Mouse (Mus musculus): ENCODE results near the gene Gm49369.
"Not testable (repeated sequence)": the region's sequence is repeated elsewhere in the genome, so short reads cannot be mapped to it uniquely, and the experiment has no call there.

Gm49369 gene

GRCm38 (mm10) chr7:142369820-142370219 is 12.6 kb downstream of the Gm49369 start:
- no peak for DNase-seq

DNA sequence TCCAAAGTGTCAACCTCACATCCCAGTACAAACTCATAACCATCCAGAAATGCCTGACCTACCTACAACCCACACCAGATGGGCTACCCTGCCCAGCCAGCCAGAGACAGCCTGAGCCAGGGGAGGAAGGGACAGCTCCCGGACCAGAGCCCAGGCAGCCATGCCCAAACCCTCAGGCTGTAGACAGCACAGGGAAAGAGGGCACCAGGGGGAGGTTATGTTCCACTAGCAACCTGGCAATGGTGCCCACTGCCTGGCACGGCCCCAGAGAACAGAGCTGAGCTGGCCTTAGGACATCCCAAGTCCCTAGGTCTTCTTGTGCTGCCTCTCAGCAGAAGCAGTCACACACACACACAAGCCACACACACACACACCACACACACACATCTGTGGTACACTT is 13.6 kb downstream of the Gm49369 start:
- DNase-seq, result no peak

DNA sequence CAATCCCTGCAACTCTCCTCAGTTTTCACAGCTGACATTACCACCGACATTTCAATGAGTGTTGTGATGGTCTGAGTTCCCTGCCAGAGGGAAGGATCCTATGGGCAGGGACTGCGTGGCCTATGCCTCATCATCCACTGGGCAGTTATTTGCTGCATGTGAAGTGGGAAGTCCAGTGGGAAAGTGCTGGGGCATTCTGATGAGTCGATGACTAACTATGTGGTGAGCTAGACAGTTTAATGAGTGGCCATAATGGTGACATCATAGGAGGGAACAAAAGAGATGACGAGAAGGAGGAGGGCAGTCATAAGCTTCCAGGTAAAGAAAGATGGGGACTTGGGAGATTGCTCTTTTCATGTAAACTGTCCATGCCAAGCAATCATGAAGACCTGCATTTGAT is 19.4 kb downstream of the Gm49369 start:
- DNase-seq, result no peak

- no peak for DNase-seq
Observed at GRCm38 (mm10) chr7:142360743-142361142, 21.7 kb downstream of the Gm49369 start.

GRCm38 (mm10) chr7:142359129-142359528 is 23.3 kb downstream of the Gm49369 start:
- DNase-seq, result no peak

DNA sequence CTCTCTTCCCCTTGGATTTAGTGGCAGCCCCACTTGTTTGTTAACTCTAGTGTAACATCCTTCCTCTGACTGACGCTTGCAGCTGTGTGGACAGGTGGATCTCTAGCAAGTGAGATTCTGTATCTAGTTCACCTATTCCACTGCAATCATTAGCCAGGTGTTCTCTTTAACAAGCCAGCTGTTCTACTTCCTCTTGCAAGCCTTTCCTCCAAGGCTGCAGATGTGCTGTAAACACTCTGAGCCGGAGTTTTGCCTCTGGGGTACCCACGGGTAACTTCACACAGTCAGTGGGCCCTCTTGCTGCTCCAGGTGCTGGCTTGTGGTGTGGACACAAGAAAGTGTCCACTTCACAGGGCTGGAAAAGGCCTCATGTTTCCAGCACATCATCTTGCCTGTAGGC is 24.9 kb downstream of the Gm49369 start:
- no peak for DNase-seq

DNA sequence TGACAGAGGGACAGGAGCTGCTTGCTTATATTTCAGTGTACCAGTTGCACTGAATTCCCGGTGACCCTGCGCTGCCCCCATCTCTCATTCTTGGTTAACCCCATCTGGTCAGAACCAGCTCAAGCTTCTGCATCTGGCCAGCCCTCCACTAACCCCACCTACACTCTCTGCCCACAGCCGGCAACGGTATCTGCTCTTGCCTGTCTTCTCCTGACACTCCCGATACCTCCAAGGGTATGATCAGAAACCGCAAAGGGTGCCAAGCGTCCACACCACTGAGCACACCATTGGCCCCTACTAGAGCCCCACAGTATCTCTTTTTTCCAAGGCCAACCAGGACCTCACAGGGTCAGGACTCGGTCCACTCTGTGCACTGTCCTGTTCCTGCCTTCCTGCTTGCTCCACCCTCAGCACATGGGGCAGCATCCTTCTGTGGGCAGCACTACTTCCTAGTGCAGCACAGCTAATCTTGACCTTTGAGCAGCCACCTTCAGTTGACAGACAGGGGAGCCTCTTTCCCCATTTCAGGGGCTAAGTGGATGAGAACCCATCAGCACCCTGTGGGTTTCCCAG is 27.7 kb downstream of the Gm49369 start:
- no peak for DNase-seq

GRCm38 (mm10) chr7:142353854-142354253 is 28.6 kb downstream of the Gm49369 start:
- no peak for DNase-seq

DNA sequence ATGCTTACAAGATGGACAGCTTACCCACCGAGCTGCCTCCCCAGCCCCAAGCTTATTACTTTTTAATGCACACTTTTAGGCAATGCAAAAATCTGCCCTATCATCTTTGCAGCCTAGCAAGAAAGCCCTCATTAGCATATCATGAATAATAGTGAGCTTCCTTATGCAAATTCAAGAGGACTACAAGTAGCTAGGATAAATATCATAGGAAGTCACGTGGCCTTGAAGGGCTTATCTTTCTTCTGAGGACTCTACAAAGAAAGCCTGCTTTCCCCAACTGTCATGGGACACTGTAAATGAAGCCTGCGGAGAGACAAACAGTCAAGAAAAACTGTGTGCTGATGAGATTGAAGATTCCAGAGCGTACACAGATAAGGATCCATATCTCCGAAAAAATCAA is 30.9 kb downstream of the Gm49369 start:
- DNase-seq, result no peak

DNA sequence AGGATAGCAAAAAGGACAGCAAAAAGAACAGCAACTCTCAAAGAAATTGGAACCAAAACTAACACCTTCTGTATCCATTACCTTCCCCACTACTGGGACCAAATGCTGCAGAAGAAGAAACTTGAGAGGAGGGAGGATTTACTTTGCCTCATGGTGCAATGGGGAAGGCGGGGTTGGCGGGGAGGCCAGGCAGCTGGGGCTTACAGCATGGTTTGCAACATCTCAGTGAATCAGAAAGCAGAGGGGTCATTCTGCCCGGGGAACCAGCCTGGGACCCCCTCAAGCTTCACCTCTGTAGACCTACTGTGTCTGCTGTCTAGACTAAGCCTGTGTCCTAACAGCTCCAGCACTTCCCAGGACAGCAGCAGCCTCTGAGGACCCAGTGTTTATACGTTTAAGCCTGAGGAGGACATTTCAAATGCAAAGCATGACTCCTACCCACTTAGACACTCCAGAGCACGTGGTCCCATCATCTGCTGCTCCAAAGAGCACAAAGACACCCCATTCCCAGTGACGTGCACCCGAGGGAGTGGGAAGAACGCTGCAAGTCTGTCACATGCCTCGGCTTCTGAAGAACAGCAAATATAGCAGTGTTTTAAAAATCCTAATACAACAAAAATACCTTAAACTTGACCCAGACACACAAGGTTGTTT is 33.0 kb downstream of the Gm49369 start:
- DNase-seq, result no peak

DNA sequence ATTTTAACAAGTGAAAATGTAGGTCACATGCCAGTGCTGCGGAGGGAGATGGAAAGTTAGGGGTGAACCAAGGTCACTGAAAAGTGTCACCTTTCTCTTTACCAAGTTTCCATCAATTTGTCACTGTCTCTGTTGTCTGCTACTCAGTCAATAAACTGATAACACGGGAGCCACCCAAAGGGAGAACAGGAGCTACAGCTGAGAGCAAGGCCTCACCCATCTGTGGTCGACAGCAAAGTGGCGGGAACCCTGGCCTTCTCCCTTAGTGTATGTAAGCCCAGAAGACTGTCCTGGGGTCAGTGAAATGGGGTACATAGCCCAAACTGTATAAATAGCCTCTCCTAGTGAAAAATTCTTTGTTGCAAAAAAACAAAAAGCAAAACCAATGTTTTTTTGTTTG is 34.9 kb downstream of the Gm49369 start:
- DNase-seq, result no peak

DNA sequence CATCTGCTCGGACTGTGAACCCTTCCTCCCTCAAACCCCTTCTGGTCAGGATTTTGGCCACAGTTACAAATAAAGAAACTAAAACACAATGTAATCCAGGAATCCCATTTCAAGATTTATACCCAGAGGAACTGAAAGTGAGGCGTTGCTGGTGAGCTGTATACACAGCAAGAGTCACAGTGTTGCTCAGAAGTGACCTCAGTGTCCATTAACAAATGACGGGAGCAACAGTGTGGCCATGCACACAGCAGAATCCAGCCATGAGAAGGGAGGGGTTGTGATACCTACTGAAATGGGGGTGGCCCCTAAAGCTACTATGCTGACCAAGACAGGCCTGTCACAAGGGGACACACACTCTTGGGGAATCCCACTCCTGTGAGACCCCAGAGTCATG is 40.2 kb downstream of the Gm49369 start:
- no peak for DNase-seq

GRCm38 (mm10) chr7:142341564-142342246 is 40.8 kb downstream of the Gm49369 start:
- no peak for DNase-seq

DNA sequence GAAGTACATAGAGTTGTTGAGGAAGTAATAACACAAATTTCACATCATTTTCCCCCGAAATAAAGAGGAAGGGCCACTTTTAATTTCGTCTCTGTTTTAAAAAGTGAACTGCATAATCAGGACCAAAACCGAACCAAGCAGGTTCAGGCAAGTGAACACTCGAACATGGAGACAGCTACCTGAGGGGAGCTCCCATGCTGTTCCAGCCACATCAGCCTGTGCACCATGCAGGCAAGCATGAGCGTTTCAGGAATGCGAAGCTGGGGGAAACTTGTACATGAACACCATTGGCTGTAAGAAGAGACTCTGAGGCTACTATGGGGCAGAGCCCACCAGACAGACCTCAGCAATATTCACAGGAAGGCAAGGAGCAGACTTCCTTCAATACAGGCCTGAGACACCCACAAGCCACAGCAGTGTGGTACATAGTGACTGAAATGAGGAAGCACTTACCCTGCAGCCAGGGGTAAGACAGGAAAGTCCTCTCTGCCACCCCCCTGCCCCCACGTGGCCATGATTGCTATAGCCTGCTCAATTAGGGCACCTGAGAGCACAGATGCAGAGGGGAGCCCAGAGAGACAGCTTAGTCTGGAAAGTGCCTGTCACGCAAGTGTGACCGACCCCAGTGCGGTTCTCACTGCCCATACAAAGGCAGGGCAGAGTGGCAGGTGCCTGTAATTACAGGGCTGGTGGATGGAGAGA is 42.0 kb downstream of the Gm49369 start:
- no peak for DNase-seq

DNA sequence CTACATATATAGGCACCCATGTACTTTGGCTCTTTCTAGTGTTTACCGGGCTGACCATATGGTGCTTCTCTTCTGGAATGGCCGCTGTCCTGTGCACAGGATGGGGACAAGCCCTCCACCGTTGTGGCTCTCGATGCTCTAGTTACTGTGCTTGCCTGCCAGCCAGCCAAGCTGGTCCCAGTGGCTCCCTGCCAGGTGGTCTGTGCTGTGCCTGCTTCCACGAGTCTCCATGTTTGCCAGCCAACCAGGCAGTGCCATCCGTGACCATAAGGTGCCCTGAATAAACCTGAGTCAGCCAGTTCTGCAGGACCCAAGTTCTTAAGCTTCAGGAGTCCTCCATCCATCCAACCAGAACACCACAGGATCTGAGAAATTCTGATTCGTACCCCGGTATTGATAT is 47.3 kb downstream of the Gm49369 start:
- peak; percentile 51 for DNase-seq

DNA sequence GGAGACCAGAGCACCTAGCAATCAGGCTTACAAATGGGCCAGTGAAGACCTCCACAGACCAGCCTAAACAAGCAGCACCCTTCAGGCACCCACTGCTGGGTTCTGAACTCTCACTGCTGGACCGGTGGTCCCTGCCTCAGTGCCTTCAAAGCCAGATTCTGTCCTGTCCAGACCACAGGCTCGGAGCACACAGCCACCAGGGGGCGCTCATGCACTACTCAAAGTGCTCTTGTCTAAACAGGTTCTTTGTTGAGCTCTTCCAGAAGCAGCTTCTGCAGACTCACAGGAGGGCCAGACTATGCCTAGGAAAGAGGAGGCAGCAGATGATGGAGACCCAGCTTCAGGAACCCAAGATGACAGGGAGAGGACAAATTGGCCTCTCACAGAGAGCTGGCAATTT is 48.2 kb downstream of the Gm49369 start:
- DNase-seq, result peak; percentile 98

DNA sequence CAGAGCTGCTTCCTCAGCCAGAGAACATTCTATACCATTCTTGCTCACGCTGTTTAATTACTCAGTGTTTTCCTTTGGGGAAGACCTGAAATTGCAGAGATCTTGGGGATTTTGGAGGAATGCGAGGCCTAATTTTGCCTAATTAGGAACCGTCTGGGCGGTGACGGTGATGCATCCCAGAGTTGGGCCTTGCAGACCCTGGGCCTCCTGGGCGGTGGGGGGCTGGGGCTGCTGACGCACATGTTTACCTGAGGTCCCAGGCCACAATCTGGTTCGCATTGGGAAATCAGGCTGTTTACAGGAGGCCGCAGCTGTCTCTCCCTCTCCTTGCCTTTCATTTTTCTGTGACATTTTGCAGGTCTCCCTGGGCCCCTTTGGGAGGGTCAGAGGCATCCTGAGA is 49.7 kb downstream of the Gm49369 start:
- not testable (repeated sequence) for DNase-seq

GRCm38 (mm10) chr7:142331281-142331680 is 51.2 kb downstream of the Gm49369 start:
- no peak for DNase-seq

GRCm38 (mm10) chr7:142330271-142330724 is 52.2 kb downstream of the Gm49369 start:
- no peak for DNase-seq

DNA sequence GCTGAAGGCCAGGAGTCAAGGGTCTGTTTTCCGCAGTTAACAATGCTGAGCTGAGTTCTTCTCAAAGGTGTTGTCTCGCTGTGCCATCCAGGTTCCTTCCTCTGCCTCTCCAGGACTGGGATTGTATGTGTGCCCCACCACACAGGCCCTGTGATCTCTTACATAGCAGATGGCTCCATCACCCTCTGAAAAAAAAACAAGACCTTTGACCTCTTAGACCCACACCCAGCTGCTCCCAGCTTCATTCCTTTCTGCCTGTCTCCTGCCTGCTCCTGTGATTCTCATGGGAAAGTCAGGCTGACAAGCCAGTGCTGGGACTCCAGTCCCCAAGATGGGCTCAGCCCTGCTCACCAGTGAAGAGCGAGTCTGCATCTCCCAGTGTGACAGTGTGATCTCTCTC is 54.0 kb downstream of the Gm49369 start:
- no peak for DNase-seq

DNA sequence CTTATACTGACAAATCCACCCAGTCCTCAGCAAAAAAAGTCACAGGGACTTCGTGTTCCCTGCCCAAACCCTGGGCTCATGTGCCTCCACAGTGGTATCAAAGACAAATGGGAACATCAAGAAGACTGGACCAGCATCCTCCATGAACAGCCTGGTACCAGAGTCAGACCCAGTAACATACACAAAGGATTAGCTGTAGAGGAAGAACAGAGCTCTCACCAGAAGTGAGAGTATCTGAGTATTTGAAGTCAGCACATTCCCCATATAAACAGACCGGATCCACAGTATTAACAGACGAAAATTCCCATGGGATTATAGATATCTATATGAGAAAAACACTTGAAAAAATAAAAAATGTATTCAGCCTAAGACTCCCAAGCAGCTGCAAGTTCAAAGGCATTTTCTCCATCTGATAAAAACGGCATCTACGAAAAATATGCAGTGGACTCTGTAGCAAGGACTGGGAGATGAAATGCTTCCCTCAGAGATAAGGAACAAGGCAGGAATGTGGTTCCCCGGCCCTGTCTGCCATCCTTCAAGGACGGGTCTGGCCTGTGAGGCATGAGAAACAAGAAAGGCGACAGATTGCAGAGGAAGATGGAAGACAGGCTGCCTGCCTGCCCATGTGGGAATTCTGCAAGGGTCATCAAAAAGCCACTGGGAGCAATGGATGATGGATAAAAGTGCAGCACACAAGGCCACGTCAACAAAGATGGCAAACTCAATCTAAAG is 55.6 kb downstream of the Gm49369 start:
- DNase-seq, result no peak

DNA sequence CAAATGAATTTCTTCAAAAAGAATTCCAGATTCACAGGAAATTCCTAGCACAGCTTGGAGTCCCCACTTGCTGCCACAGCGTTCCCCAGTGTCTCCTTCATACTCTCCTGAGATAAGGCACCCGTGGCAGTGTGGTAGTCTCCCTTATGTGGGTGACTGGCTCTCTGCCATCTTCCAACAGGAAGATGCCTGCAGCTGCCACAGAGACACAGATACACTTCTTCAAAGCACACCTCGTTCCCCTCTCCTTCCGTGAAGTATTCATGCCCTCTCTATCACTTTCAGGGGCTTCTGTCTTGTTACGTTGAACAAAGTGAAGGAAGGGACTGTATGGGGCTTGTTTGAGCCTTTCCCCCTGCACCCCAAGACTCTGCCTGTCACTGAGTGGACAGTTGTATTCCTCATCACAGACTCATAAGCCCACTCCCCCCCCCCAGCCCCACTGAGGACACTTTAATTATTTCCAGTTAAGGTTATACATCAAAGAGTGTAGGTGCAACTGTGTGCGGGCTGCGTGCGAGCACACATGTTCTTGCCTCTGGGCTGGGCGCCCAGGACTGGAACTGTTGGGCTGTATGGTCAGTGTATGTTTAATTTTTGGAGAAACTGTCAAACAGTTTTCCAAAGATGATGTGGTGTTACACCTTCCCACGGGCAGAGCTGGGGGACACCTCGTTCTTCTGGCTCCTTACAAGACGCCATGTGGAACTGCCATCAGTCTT is 58.9 kb downstream of the Gm49369 start:
- no peak for DNase-seq

Measured in right cerebral cortex, postnatal 4 days (tissue).